Comparison of ENCODE assay signal across 27 mouse cellular contexts in genomic region chr11:89733973-89734693, GRCm38 (mm10). TPM values are rescaled to one million over a fixed set of nuclear protein-coding genes. Genes with fewer than 3 reads are reported as not detected.
DNase-seq lines count a peak whose midpoint lies in the region; ATAC-seq and TF ChIP-seq lines count a peak whose summit lies in the region.
"Had no signal": no experiment of that assay in that cellular context is flagged by ENCODE, and none has a peak within 500 bp of the region (broad histone marks: within the 10 kb centered on the region; RNA-seq: fewer than 3 reads in every experiment).

No protein-coding gene starts in this region.

- intact Hi-C loops in left cerebral cortex, postnatal 10 days (cut with DNase I), result no loop called here

- H3K9me3 ChIP-seq in hindbrain, postnatal 0 days (ENCODE audit: low read length), result no peaks in the 10 kb centered on the region
- H3K9me3 ChIP-seq in hindbrain, embryonic 12.5 days (replicated peaks), result no peaks in the 10 kb centered on the region
- H3K9me3 ChIP-seq in intestine, embryonic 14.5 days (ENCODE audit: control insufficient read depth, low read length), result no peaks in the 10 kb centered on the region
- H3K9me3 ChIP-seq: embryonic facial prominence, embryonic 13.5 days; forebrain, embryonic 13.5 days; limb, embryonic 10.5 days had no signal

- no peaks in the 10 kb centered on the region for H3K36me3 ChIP-seq in hindbrain, postnatal 0 days (ENCODE audit: insufficient read depth, low read length)
- H3K36me3 ChIP-seq in hindbrain, embryonic 12.5 days, result no peaks in the 10 kb centered on the region
- H3K36me3 ChIP-seq in intestine, embryonic 14.5 days (ENCODE audit: control insufficient read depth, insufficient read depth, low read length), result no peaks in the 10 kb centered on the region
- no peaks in the 10 kb centered on the region for H3K36me3 ChIP-seq in kidney, adult 2 months (ENCODE audit: control insufficient read depth, insufficient read depth, low read length)
- H3K36me3 ChIP-seq: embryonic facial prominence, embryonic 13.5 days; limb, embryonic 10.5 days had no signal

- H3K4me3 ChIP-seq in hindbrain, postnatal 0 days (ENCODE audit: low read length), result no peak overlapping the region
- H3K4me3 ChIP-seq in hindbrain, embryonic 12.5 days, result no peak overlapping the region
- no peak overlapping the region for H3K4me3 ChIP-seq in intestine, embryonic 14.5 days (ENCODE audit: low read depth, low read length)
- H3K4me3 ChIP-seq in kidney, adult 2 months (ENCODE audit: insufficient read depth, low read depth, low read length), result no peak overlapping the region
- no peak overlapping the region for H3K4me3 ChIP-seq in cerebellum, adult 2 months (replicated peaks; ENCODE audit: insufficient read depth, low read depth, low read length)
- H3K4me3 ChIP-seq: embryonic facial prominence, embryonic 13.5 days; forebrain, embryonic 13.5 days; limb, embryonic 10.5 days had no signal

- H3K27me3 ChIP-seq in hindbrain, postnatal 0 days (ENCODE audit: insufficient read depth, low read length), result no peaks in the 10 kb centered on the region
- no peaks in the 10 kb centered on the region for H3K27me3 ChIP-seq in hindbrain, embryonic 12.5 days
- no peaks in the 10 kb centered on the region for H3K27me3 ChIP-seq in intestine, embryonic 14.5 days (replicated peaks; ENCODE audit: control insufficient read depth, insufficient read depth, low read length)
- no peaks in the 10 kb centered on the region for H3K27me3 ChIP-seq in kidney, adult 2 months (replicated peaks; ENCODE audit: control insufficient read depth, insufficient read depth, low read length)
- H3K27me3 ChIP-seq in cerebellum, adult 2 months (ENCODE audit: control insufficient read depth, insufficient read depth, low read length), result no peaks in the 10 kb centered on the region
- H3K27me3 ChIP-seq: embryonic facial prominence, embryonic 13.5 days; forebrain, embryonic 13.5 days had no signal

- ATAC-seq in hindbrain, postnatal 0 days, result no peak
- no peak for ATAC-seq in hindbrain, embryonic 12.5 days (ENCODE audit: low FRiP score)
- ATAC-seq in intestine, embryonic 14.5 days (replicated peaks; ENCODE audit: low FRiP score, low TSS enrichment, low read depth), result peak; percentile 43; the same call in 1 of the 2 replicates
- ATAC-seq: forebrain, embryonic 13.5 days; hindbrain, embryonic 16.5 days; liver, postnatal 0 days had no signal

- TF ChIP-seq CTCF in hindbrain, postnatal 0 days (IDR thresholded peaks at IDR 0.05; ENCODE audit: low read depth), result 0 out of 2 replicates have a peak, but pooled peaks have one; percentile 4
- TF ChIP-seq CTCF in kidney, adult 2 months (conservative IDR thresholded peaks at IDR 0.05; ENCODE audit: insufficient read depth, insufficient read length, low read depth, low read length), result 0 out of 2 replicates have a peak, but pooled peaks have one; percentile 16
- no peak for TF ChIP-seq CTCF in cerebellum, adult 2 months (IDR thresholded peaks at IDR 0.05; ENCODE audit: borderline replicate concordance, insufficient read depth, low read depth, low read length)

- DNase-seq in hindbrain, postnatal 0 days (ENCODE audit: low spot score), result peak; percentile 11
- DNase-seq in intestine, embryonic 14.5 days (ENCODE audit: low spot score), result no peak
- peak; percentile 83 for DNase-seq in kidney, adult 2 months
- DNase-seq in kidney, postnatal 14 days, result peak; percentile 47
- DNase-seq in left cerebral cortex, postnatal 10 days (ENCODE audit: extremely low spot score in 1 of 2, low spot score in 2 of 2), result no peak
- no peak for DNase-seq in cerebellum, adult 11-12 months
- DNase-seq in cerebellum, adult 2 months, result no peak
- DNase-seq: adrenal gland, postnatal 36 days; cerebellum, postnatal 10 days; liver; liver, postnatal 0 days; right cerebral cortex, postnatal 25 days; thymus, postnatal 14 days had no signal

- H3K27ac ChIP-seq in hindbrain, postnatal 0 days, result no peak overlapping the region
- no peak overlapping the region; the same call in 1 of the 2 replicates for H3K27ac ChIP-seq in hindbrain, embryonic 12.5 days
- no peak overlapping the region for H3K27ac ChIP-seq in intestine, embryonic 14.5 days (ENCODE audit: low read depth)
- H3K27ac ChIP-seq in kidney, adult 2 months (ENCODE audit: insufficient read depth, low read depth, low read length), result peak overlapping the region; percentile 42; the same call in 1 of the 2 replicates
- H3K27ac ChIP-seq in cerebellum, adult 2 months (ENCODE audit: insufficient read depth, low read length), result no peak overlapping the region
- H3K27ac ChIP-seq: embryonic facial prominence, embryonic 13.5 days; forebrain, embryonic 13.5 days; limb, embryonic 10.5 days; macrophage had no signal

- H3K9ac ChIP-seq in hindbrain, postnatal 0 days (replicated peaks; ENCODE audit: low read length), result no peak overlapping the region
- H3K9ac ChIP-seq in hindbrain, embryonic 12.5 days, result no peak overlapping the region
- no peak overlapping the region for H3K9ac ChIP-seq in intestine, embryonic 14.5 days (ENCODE audit: low read length)
- H3K9ac ChIP-seq: embryonic facial prominence, embryonic 13.5 days; forebrain, embryonic 13.5 days; liver, postnatal 0 days had no signal

- WGBS in hindbrain, postnatal 0 days, result 79% methylated on average over 10 of the region's 10 CpGs
- 84% methylated on average over 10 of the region's 10 CpGs for WGBS in hindbrain, embryonic 12.5 days
- 65% methylated on average over 10 of the region's 10 CpGs for WGBS in intestine, embryonic 14.5 days
- 70% methylated on average over 10 of the region's 10 CpGs for WGBS in kidney, adult 2 months
- 75% methylated on average over 10 of the region's 10 CpGs for WGBS in cerebellum, adult 2 months

- no peak overlapping the region for H3K4me2 ChIP-seq in hindbrain, postnatal 0 days (ENCODE audit: low read depth, low read length)
- no peak overlapping the region for H3K4me2 ChIP-seq in hindbrain, embryonic 12.5 days (replicated peaks)
- no peak overlapping the region for H3K4me2 ChIP-seq in intestine, embryonic 14.5 days (ENCODE audit: low read length)
- H3K4me2 ChIP-seq: embryonic facial prominence, embryonic 13.5 days; forebrain, embryonic 13.5 days; heart, embryonic 11.5 days; midbrain, embryonic 11.5 days had no signal

- no peak for TF ChIP-seq POLR2A in kidney, adult 2 months (IDR thresholded peaks at IDR 0.05; ENCODE audit: low read depth, low read length)
- TF ChIP-seq POLR2A in cerebellum, adult 2 months (IDR thresholded peaks at IDR 0.05; ENCODE audit: borderline replicate concordance, insufficient read depth, low read length), result no peak

- no peaks in the 10 kb centered on the region for H3K4me1 ChIP-seq in hindbrain, postnatal 0 days (ENCODE audit: insufficient read depth, low read length)
- H3K4me1 ChIP-seq in hindbrain, embryonic 12.5 days, result no peaks in the 10 kb centered on the region
- no peaks in the 10 kb centered on the region for H3K4me1 ChIP-seq in intestine, embryonic 14.5 days (replicated peaks; ENCODE audit: control insufficient read depth, insufficient read depth, low read length)
- peaks cover 3% of the 10 kb centered on the region for H3K4me1 ChIP-seq in kidney, adult 2 months (ENCODE audit: control insufficient read depth, insufficient read depth, low read length)
- no peaks in the 10 kb centered on the region for H3K4me1 ChIP-seq in cerebellum, adult 2 months (ENCODE audit: control insufficient read depth, insufficient read depth, low read length)
- H3K4me1 ChIP-seq: embryonic facial prominence, embryonic 13.5 days; limb, embryonic 10.5 days had no signal

RNA-seq across cellular contexts. Expression of gene Ankfn1, which starts 43.3 kb away (rescaled TPM):
- total RNA-seq in hindbrain, postnatal 0 days (2014; rRNA removed), result 15.3 and 17.6 TPM in 2 replicates
- polyA plus RNA-seq in hindbrain, postnatal 0 days (2015; fragmentation: Nextera tagmentation; extraction: Ambion mirVana), result 2.4 and 3.0 TPM in 2 replicates
- polyA plus RNA-seq in hindbrain, embryonic 12.5 days (2016; fragmentation: Nextera tagmentation; extraction: Ambion mirVana), result 2.0 and 2.4 TPM in 2 replicates
- 0.30 and 0.73 TPM in 2 replicates for polyA plus RNA-seq in intestine, embryonic 14.5 days (2014; fragmentation: Nextera tagmentation; extraction: Ambion mirVana)
- polyA plus RNA-seq in kidney, adult 2 months (2012; rRNA removed), result 0.03 and 0.15 TPM in 2 replicates
- total RNA-seq in left cerebral cortex, postnatal 10 days (2021), result 10 to 100 TPM; 11.5 to 12.5 TPM
- polyA plus RNA-seq in cerebellum, adult 2 months (2012; rRNA removed), result 1.4 and 2.4 TPM in 2 replicates
- total RNA-seq: ES-E14; hematopoietic stem cell, adult 5-6 weeks; monocyte, adult 5-6 weeks; neutrophil, adult 5-6 weeks had no signal
- polyA plus RNA-seq: heart, postnatal 0 days; limb, embryonic 10.5 days; liver, postnatal 0 days; macrophage; spleen, adult 2 months had no signal

Comparison
In these comparisons a context has a peak if more than half of its experiments do, and no peak if none do; other contexts are left out.
1. DNase-seq: peak in hindbrain, postnatal 0 days (single experiment), kidney, adult 2 months (single experiment) and kidney, postnatal 14 days (single experiment); none in intestine, embryonic 14.5 days (single experiment), left cerebral cortex, postnatal 10 days (0 of 2), cerebellum, adult 11-12 months (single experiment) and cerebellum, adult 2 months (0 of 2).